Mouse (Mus musculus) liver, postnatal 0 days (tissue): ENCODE data around the gene Cyth1.

Experiments used
- CTCF ChIP-seq: sonication (generic); IDR thresholded peaks from 2 replicates; pipeline ENCODE4 v1.5.1; 2016; ENCODE audit warnings: antibody characterized with exemption, low read depth
- EP300 ChIP-seq: IDR thresholded peaks from 2 replicates; pipeline ENCODE4 v1.6.1; 2016; ENCODE audit warnings: antibody characterized with exemption, low read depth, mild to moderate bottlenecking

DNA sequence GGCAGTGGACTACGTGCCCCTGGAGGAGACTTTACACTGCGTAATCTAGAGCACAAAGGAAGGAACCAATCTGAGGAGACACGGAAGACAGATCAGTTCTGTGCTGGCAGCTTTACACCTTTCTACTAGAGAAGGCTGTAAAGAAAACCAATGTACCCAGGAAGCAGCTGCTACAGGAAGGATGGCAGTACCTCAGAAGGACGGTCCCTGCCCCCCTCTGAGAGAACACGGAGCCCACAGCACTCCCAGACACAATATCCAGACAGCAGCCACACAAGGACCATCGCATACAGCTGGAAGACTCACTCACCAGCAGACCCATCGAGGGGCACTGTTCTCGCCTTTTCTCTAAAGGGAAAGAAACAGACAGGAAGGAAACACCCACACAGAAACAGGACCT is 11.7 kb upstream of the Cyth1 start:
- TF ChIP-seq CTCF: no peak
- TF ChIP-seq EP300: no peak
